Mouse (Mus musculus) brown adipose tissue, adult 24 weeks (tissue): ENCODE measurements around the gene Wdhd1. TPM values are rescaled to one million over a fixed set of nuclear protein-coding genes. Genes with fewer than 3 reads are reported as not detected.

Experiments used
- H3K27ac ChIP-seq: fragments of 200-500 bp; replicated peaks from 2 replicates; pipeline ENCODE4 v1.5.1; 2012; ENCODE audit warnings: low read depth, mild to moderate bottlenecking, low read length
- H3K4me1 ChIP-seq: fragments of 200-500 bp; 2 replicates; pipeline ENCODE4 v1.6.1; 2012; ENCODE audit warnings: low read length, mixed read lengths; ENCODE audit not compliant: control insufficient read depth, insufficient read depth, insufficient read length
- H3K4me3 ChIP-seq: fragments of 200-500 bp; 2 replicates; pipeline ENCODE4 v1.5.1; 2012; ENCODE audit warnings: low read depth, mild to moderate bottlenecking, low read length, moderate library complexity; ENCODE audit not compliant: insufficient read depth
- polyA plus RNA-seq: library from polyadenylated mRNA; stranded (reverse); fragments of >200 nt; gene quantifications from 2 replicates; pipeline ENCODE4 v1.2.4, GENCODE M21; 2012; ENCODE audit not compliant: missing spikeins, insufficient read depth, insufficient read length

The Wdhd1 gene
- polyA plus RNA-seq, 1 experiment, result 3.2 TPM

DNA sequence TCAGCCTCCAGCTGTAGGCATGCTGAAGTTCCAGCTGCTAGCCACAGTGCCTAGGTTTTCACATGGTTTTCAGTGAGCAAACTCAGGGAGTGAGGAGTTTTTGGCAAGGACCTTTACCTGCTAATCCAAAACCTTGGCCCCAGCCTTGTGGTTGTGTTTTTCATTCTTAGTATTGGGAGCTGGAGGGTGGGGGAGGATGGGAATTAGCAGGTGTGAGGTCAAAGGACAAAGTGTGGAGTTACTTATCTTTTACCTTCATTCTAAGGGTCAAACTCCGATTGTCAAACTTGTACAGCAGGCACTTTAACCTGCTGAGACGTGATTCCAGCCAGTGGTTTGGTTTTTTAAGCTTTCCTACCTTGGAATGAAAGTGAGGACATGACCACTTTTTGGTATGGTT is 19.6 kb upstream of the Wdhd1 start:
- Histone ChIP-seq H3K27ac (no peak overlapping the region), H3K4me3 (no peak overlapping the region), H3K4me1 (peaks cover 5% of the 10 kb centered on the region; the same call in 1 of the 2 replicates)

DNA sequence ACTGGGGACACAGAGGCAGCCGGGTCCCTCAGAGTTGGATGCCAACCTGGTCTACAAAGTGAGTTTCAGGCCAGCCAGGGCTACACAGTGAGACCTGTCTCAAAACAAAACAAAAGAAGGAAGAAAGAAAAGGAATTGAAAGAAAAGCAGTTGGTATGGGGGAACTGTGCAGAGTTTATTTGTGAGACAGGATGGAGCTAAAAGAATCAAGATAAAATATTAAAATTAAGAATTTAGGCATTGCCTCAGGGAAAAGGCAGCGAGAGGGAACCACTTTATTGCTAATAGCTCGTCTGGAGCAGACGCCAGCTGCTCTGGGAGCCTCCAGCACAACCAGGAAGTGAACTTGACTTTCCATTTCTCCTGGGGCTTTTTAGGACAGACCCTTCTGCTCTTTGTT is 17.5 kb upstream of the Wdhd1 start:
- no peak overlapping the region for H3K4me3 ChIP-seq
- no peak overlapping the region for H3K27ac ChIP-seq
- H3K4me1 ChIP-seq, result no peaks in the 10 kb centered on the region

DNA sequence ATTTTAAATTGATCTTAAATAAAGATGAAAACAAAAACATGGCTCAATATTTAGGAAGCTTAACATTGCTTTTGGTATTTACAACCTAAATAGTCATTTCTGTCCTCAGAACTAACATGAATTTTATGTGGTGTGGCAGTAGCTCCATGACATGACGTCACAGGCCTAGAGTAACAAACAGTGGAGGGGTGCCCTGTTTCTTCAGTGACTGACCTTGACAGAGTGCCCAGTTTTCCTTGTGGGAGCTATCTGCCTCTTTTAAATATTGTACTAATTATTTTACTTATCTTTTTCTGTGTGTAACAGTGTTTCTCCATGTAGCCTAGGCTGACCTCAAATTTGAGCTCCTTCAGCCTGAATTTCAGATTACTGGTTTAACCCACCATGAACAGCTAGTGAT is 15.1 kb upstream of the Wdhd1 start:
- no peaks in the 10 kb centered on the region for H3K4me1 ChIP-seq
- H3K4me3 ChIP-seq, result no peak overlapping the region
- H3K27ac ChIP-seq, result no peak overlapping the region

DNA sequence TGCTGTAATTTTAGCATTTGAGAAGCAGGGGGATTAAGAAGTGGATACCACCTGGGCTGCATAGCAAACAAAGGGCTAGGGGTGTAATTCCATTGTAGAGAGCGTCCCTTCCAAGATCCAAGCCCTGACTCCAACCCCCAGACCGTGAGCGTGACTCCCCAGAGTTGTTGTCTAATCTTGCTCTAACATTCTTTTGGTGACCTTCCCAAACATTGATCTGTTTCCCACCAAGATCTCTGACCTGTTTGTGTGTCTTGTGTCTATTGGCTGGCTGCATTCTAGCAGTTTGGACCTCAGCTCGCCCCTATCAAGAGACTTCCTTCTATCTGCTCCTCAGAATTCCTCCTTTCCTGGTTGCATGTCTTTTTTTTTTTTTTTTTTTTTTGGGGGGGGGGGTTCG is 10.4 kb upstream of the Wdhd1 start:
- Histone ChIP-seq H3K4me1 (no peaks in the 10 kb centered on the region), H3K4me3 (no peak overlapping the region), H3K27ac (no peak overlapping the region)

DNA sequence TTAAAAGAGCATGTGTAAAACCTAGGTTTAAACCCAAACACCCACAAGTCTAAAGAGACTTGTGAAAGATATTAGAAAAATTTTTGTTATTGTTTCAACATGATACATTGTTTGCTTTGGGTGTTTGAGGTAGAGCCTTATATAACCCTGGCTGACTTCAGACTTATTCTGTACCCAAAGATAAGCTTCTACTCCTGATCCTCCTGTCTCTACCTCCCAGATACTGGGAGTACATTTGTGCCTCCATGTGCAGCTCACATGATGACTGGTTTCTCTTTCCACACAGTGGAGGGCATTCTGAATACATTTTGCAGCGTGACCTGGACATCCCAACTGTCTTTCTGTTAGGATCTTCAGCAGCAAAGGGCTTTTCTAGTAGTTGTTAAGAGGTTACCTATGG is 9.6 kb upstream of the Wdhd1 start:
- Histone ChIP-seq H3K27ac (no peak overlapping the region), H3K4me3 (no peak overlapping the region), H3K4me1 (no peaks in the 10 kb centered on the region)

DNA sequence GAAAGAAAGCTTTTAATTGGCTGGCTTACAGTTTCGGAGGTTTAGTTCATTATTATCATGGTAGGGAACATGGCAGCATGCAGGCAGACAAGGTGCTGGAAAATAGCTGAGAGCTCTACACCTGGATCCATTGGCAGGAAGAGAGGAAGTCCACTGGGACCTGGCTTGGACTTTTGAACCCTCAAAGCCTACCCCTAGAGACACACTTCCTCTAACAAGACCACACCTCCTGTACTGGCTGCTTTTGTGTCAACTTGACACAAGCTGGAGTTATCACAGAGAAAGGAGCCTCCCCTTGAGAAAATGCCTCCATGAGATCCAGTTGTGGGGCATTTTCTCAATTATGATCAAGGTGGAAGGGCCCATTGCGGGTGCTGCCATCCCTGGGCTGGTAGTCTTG is 8.6 kb upstream of the Wdhd1 start:
- Histone ChIP-seq H3K4me1 (no peaks in the 10 kb centered on the region), H3K4me3 (no peak overlapping the region), H3K27ac (no peak overlapping the region)

DNA sequence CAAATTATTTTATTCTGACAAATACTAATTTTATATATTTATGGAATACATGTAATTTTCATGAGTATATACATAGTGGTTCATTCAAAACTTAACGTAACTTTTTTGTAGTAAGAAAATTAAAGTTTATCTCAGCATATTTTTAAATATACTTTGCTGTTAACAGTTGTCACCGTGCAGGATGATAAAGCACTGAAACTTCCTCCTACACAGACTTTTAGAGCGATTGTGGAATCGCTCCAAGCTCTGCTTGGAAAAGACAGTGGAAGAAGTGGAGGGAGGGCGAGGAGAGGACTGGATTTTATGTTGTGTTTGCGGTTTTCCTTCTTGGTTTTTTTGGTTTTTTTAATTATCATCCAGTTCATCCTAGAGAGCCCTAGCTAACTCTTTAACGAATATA is 6.9 kb upstream of the Wdhd1 start:
- no peak overlapping the region for H3K4me3 ChIP-seq
- no peak overlapping the region for H3K27ac ChIP-seq
- no peaks in the 10 kb centered on the region for H3K4me1 ChIP-seq

DNA sequence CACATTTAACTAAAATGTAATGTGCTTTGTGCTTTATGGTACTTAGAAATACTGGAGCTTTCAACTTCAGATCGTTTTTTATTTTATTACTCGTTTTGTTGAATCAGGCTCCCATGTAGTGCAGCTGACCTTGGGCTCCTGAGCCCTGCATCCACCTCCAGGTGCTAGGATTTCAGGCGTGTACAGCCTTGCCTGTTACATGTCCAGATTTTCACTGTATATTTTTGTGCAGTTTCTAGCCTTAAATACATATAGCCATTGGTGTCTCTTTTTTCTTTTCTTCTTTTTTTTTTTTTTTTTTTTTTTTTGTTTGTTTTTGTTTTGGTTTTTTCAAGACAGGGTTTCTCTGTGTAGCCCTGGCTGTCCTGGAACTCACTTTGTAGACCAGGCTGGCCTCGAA is 4.9 kb upstream of the Wdhd1 start:
- Histone ChIP-seq H3K4me1 (no peaks in the 10 kb centered on the region), H3K27ac (no peak overlapping the region), H3K4me3 (no peak overlapping the region)

DNA sequence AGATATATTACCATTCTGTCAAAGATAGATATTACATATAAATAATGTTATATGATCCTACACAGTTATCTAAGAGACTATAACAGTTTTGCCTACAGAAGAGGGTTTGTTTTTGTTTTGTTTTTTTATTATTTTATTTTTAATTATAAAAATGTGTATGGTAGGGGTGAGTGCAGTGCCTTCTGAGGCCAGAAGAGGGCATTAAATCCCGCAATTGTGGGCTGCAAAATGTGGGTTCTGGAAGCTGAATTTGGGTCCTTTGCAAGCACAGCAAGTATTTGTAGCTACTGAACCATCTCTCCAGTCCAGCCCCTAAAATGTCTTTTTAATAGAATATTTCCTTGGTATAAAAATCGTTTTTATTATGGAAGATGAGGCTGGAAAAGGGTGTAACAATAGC is 2.4 kb upstream of the Wdhd1 start:
- Histone ChIP-seq H3K4me1 (no peaks in the 10 kb centered on the region), H3K4me3 (no peak overlapping the region), H3K27ac (no peak overlapping the region)

DNA sequence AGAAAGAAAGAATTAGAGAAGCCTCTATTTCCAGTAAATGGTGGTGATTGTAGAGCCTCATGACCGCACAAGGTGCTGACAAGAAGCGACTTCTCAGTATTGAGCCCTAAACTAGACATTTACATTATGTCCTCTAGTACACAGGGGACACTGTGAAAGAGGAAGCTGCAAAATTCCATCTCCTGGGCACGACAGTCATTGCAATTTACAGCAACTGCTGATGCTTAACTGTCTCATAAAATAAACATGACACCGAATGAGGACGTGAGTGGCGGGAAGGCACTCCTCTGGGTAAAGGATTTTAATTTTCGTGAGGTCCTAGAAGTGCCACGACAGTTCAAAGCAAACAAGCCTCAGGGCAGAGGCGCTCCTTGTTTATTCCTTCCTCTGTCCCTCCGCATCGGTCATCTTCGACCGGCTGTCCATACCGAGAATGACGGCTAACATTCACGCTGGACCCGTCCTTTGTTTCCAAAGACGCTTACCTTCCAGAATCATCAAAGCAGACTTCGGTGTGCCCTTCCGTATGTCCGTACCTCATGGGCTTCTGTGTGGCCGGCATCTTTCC is 537 bp downstream of the Wdhd1 start:
- no peaks in the 10 kb centered on the region for H3K4me1 ChIP-seq
- H3K4me3 ChIP-seq, result peak overlapping the region; percentile 84
- H3K27ac ChIP-seq, result no peak overlapping the region

DNA sequence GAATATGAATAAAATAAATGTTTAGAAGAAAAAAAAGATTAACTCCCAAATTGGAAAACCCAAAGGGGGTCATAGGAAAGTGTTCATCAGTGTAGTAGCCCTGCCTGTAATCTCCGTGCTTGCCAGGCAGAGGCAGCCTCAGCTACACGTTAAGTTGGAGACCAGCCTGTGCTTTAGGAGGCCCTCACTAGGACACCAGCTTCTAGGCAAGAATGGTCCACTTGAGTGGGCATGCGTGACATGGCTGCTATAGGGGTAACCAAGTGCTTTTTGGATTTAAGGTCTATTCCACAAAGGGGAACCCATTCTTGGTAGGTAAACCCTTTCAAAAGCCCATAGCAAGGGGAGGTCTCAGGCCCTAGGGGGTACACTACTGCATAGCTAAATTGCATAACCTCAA is 1.2 kb downstream of the Wdhd1 start:
- Histone ChIP-seq H3K4me3 (no peak overlapping the region), H3K27ac (no peak overlapping the region)

DNA sequence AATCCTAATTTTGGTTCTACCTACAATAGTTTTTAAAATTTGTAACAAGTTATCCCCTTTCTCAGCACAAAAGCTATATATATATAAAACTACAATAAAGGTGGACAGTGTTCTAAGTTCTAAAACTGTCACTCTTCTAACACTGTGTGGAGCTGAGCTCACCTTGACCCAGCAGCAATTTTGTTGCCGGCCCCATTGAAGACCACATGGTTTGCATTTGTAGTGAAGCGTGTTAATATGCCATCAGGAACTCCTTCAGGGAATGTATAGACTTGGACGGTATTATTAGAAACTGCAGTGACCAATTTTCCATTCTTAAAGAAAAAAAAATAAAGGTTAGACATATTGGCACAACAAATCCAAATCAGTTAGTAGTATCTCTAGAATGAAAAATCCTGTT is 2.9 kb downstream of the Wdhd1 start:
- no peaks in the 10 kb centered on the region for H3K4me1 ChIP-seq
- no peak overlapping the region for H3K27ac ChIP-seq

More for the DNA sequence above, 1.2 kb downstream of the Wdhd1 start:
- no peaks in the 10 kb centered on the region for H3K4me1 ChIP-seq

DNA sequence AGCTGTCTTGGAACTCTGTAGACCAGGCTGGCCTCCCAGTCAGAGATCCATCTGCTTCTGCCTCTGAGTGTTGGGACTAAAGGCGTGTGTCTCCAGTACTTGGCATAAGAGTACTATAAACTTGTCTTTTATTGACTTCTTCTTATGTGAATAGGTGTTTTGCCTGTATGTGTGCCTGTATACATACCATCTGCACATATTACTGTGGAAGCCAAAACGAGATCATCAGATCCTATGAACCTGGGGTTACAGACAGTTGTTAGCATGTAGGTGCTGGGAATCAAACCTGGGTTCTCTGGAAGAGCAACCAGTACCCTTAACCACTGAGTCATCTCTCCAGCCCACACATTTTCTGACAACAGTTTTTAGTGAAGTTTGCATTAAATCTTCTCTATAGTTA is 7.0 kb downstream of the Wdhd1 start:
- Histone ChIP-seq H3K4me1 (no peaks in the 10 kb centered on the region), H3K4me3 (no peak overlapping the region), H3K27ac (no peak overlapping the region)

More for the DNA sequence above, 2.9 kb downstream of the Wdhd1 start:
- no peak overlapping the region for H3K4me3 ChIP-seq

DNA sequence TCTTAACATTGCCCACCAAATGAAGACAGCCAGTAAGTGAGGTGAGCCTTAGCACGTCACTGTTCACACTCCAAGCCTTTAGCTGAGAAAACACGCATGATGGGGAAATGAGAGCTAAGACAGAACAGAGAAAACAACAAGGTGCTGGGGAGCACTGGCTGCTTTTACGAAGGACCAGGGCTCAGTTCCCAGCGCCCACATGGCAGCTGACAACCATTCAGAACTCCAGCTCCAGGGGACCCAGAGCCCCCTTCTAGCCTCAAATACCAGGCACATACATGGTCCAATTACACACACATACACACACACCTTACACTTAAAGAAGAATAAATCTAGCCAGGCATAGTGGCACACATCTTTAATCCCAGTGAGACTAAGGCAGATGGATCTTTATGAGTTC is 7.6 kb downstream of the Wdhd1 start:
- no peaks in the 10 kb centered on the region for H3K4me1 ChIP-seq
- no peak overlapping the region for H3K4me3 ChIP-seq
- no peak overlapping the region for H3K27ac ChIP-seq

DNA sequence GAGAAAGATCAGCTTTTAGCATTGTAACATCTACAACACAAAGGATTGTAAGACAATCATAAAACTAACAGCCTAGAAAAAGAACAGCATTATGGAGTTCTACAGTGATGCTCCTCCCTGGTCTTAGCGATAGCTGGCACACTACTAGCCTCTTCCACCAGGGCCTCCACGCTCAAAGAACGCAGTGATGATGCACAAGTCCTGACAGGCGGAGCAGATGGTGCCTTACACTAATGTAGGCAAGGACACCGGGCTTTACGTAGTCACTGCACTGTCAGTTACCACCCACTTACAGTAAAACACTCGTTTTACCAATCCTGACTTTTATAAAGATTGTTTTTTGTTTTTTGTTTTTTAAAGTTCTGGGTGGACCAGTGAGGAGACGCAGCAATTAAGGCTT is 10.8 kb downstream of the Wdhd1 start:
- Histone ChIP-seq H3K4me1 (no peaks in the 10 kb centered on the region), H3K27ac (no peak overlapping the region), H3K4me3 (no peak overlapping the region)

DNA sequence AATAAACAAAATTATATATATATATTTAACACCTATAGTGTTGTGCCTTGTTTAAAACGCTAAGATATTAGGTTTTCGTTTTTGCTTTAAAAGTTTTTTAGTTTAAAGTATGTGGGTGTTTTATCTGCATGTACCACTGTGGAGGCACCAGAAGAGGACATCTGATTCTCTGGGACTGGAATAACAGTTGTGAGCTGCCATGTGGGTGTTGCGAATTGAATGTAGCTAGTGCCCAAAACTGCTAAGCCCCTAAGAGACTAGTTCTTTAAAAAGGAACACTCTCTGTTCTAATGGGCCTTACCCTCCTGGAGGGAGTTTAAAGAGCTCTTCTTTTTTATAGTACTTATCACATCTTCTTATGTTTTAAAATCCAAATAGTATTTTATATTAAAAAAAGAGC is 11.8 kb downstream of the Wdhd1 start:
- no peaks in the 10 kb centered on the region for H3K4me1 ChIP-seq
- no peak overlapping the region for H3K27ac ChIP-seq
- H3K4me3 ChIP-seq, result no peak overlapping the region

DNA sequence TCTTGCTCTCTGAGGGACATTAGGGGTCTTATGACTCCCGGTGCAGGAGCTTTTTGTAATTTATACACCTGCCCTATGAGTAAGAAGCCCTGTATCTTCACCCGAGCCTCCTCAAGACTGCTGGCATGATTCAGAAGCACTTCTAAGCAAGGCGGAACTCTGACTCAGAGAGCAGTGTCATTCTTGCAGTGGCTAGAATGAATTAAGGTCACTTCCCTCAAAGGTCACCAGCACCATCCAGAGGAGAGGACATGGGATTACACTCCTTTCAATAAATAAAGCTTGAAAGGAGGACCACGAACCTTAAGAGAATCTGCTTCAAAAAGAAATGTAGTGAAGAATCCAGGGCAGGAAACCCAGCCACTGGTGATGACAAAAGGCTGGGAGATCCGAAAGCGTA is 26.8 kb downstream of the Wdhd1 start:
- Histone ChIP-seq H3K4me1 (no peaks in the 10 kb centered on the region), H3K27ac (no peak overlapping the region), H3K4me3 (no peak overlapping the region)
